Mouse (Mus musculus) lung, embryonic 14.5 days (tissue): ENCODE data around the gene Tnk1. TPM values are rescaled to one million over a fixed set of nuclear protein-coding genes. Genes with fewer than 3 reads are reported as not detected.

Source experiments
- ATAC-seq: fragments of 200-750 bp; cut with Nextera tagmentation; 2 replicates; pipeline ENCODE4 v1.8.0; 2017; ENCODE audit warnings: mild to moderate bottlenecking, moderate TSS enrichment, moderate library complexity; ENCODE audit not compliant: insufficient read depth
- DNase-seq: peaks from one replicate; pipeline ENCODE4 v3.0.0-alpha.2; 2015
- H3K27ac ChIP-seq: fragments of 300-500 bp; sonication (generic); 2 replicates; pipeline ENCODE4 v1.5.1; 2014; ENCODE audit warnings: low read depth, mild to moderate bottlenecking, moderate library complexity
- H3K27me3 ChIP-seq: fragments of 300-500 bp; sonication (generic); 2 replicates; pipeline ENCODE4 v1.6.1; 2014; ENCODE audit warnings: low read length, control low read depth; ENCODE audit not compliant: insufficient read depth
- H3K36me3 ChIP-seq: fragments of 300-500 bp; sonication (generic); 2 replicates; pipeline ENCODE4 v1.6.1; 2014; ENCODE audit warnings: control low read depth; ENCODE audit not compliant: insufficient read depth
- H3K4me1 ChIP-seq: fragments of 300-500 bp; sonication (generic); 2 replicates; pipeline ENCODE4 v1.6.1; 2014; ENCODE audit warnings: antibody characterized with exemption, control low read depth; ENCODE audit not compliant: insufficient read depth
- H3K4me2 ChIP-seq: fragments of 300-500 bp; sonication (generic); 2 replicates; pipeline ENCODE4 v1.6.1; 2014; ENCODE audit warnings: mild to moderate bottlenecking
- H3K4me3 ChIP-seq: fragments of 300-500 bp; sonication (generic); 2 replicates; pipeline ENCODE4 v1.5.1; 2014; ENCODE audit warnings: low read depth, low read length
- H3K9ac ChIP-seq: fragments of 300-500 bp; sonication (generic); 2 replicates; pipeline ENCODE4 v1.6.1; 2014
- H3K9me3 ChIP-seq: fragments of 300-500 bp; sonication (generic); 2 replicates; pipeline ENCODE4 v1.6.1; 2016; ENCODE audit warnings: low read depth, low read length, control low read depth
- CTCF ChIP-seq: IDR thresholded peaks from 2 replicates; pipeline ENCODE4 v1.5.1; 2016; ENCODE audit warnings: antibody characterized with exemption, low read depth
- WGBS: fragments of 180-500 bp; shearing (Covaris S2); extraction: QIAGEN DNeasy Blood & Tissue Kit; methylation state at CpG from one replicate; pipeline ENCODE4 v1.1.7; 2014; 5-methylcytosine and 5-hydroxymethylcytosine counted together
- microRNA-seq: library from miRNA; unstranded; fragments of <30 nt; microRNA quantifications from one replicate; pipeline ENCODE4, GENCODE M21; 2016; ENCODE audit warnings: borderline number of aligned reads
- polyA plus RNA-seq: library from polyadenylated mRNA; unstranded; fragments of >200 nt; fragmentation: Nextera tagmentation; extraction: Ambion mirVana; gene quantifications from 2 replicates; pipeline ENCODE4 v1.2.1, GENCODE M21; 2014

Tnk1 gene
- polyA plus RNA-seq, 1 experiment from 2014 or later: 6.1 TPM

DNA sequence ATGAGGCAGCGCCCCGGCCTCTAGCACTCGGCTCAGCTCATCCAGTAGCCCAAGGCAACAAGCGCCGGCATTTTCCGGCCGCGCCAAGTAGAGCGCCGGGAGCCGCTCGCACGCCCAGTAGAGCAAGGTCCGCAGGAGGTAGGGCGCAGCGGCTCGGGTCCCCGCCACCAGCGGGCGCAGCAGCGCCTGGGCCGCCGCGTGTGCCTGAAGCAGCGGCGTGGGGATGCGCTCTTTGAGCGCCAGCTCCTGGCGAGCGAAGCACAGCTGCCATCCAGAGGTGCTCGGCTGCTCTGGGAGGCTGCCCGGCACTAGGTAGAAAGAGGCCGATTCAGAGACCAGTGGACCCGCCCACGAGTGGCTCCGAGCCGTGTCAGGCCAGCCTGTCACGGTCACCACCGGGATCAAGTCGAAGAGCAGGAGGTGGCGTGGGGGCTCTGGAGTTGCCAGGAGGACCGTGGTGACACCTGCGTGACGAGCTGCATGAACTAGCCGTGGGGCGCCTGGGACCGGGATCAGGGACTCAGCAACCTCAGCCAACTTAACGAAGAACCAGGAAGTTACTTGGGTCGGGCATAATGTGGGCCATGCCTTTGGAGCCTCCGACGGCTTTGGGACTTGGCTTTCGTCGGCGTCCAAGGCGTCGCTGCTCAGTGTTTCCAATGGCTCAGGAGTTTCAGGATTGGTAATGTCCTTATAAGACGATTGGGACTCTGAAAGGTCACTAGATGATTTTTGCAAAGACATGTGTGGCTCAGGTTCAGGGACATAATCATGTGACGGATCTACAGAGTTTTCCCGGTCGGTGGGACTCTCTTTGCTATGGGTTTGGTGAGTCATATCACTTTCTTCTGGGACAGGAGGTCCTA, 54.5 kb downstream of the Tnk1 start:
- 2% methylated on average over 60 of the region's 60 CpGs for WGBS
- peak overlapping the region; percentile 54 for H3K9ac ChIP-seq
- DNase-seq (peak; percentile 88), ATAC-seq (peak; percentile 62)
- H3K27me3 ChIP-seq: peaks cover 45% of the 10 kb centered on the region
- TF ChIP-seq CTCF: peak; percentile 51
- peak overlapping the region; percentile 97 for H3K4me2 ChIP-seq
- H3K4me1 ChIP-seq: peaks cover 38% of the 10 kb centered on the region
- no peaks in the 10 kb centered on the region for H3K36me3 ChIP-seq
- H3K4me3 ChIP-seq: peak overlapping the region; percentile 52
- H3K27ac ChIP-seq: 0 out of 2 replicates have a peak overlapping the region, but pooled peaks have one; percentile 6
- no peaks in the 10 kb centered on the region for H3K9me3 ChIP-seq

DNA sequence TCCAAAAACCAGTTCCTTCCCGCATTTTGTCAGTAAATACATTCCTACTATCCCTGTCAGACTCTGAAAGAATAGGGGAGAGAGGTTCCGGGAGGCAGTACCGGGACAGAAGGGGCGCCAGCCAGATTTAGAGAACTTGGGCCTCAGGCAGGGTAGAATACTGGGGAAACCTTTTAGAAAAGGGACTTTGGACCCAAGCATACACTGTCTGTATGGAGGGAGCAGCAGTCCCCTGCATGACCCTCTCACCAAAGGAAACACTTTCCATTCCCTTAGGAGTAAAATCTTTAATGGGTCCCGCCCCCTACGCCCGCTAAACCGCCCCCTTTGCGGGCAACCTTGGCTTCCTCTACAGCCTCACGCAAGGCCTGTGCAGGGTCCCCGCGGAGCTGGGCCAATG, 55.2 kb downstream of the Tnk1 start:
- Histone ChIP-seq H3K27ac (0 out of 2 replicates have a peak overlapping the region, but pooled peaks have one; percentile 12), H3K4me3 (peak overlapping the region; percentile 52), H3K27me3 (peaks cover 45% of the 10 kb centered on the region), H3K9ac (peak overlapping the region; percentile 54), H3K4me1 (peaks cover 40% of the 10 kb centered on the region), H3K4me2 (peak overlapping the region; percentile 97), H3K36me3 (no peaks in the 10 kb centered on the region), H3K9me3 (no peaks in the 10 kb centered on the region)
- WGBS: 3% methylated on average over 12 of the region's 12 CpGs
- TF ChIP-seq CTCF: no peak
- ATAC-seq: peak; percentile 8; the same call in 1 of the 2 replicates
- no peak for DNase-seq

DNA sequence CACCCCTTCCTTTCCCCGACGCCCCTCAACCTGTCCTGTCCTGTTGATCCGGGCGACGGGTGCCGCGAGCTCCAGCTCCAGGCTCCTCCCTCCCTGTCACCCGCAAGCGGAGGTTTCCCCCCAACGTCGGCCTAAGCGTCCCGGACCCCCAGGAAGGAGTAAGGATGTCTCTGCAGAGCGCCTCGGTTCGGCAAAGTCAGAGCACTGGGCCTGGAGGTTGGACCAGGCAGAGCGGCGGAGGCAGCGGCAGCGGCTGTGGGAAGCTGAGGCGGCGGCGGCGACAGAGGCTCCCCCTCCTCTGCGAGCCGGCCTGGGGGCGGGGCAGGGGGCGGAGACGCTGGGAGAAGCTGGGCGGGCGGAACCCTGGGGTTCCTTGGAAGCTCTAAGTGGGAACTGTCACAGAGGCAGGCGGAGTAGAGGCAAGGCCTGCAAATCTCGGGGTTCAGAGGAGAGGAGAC, 55.9 kb downstream of the Tnk1 start:
- Histone ChIP-seq H3K4me2 (peak overlapping the region; percentile 97), H3K36me3 (no peaks in the 10 kb centered on the region), H3K9ac (peak overlapping the region; percentile 55), H3K4me3 (peak overlapping the region; percentile 52), H3K27me3 (peaks cover 45% of the 10 kb centered on the region), H3K9me3 (no peaks in the 10 kb centered on the region), H3K27ac (no peak overlapping the region), H3K4me1 (peaks cover 40% of the 10 kb centered on the region)
- DNase-seq (peak; percentile 88), ATAC-seq (peak; percentile 13; the same call in 1 of the 2 replicates)
- no peak for TF ChIP-seq CTCF
- WGBS: 0% methylated on average over 32 of the region's 33 CpGs

DNA sequence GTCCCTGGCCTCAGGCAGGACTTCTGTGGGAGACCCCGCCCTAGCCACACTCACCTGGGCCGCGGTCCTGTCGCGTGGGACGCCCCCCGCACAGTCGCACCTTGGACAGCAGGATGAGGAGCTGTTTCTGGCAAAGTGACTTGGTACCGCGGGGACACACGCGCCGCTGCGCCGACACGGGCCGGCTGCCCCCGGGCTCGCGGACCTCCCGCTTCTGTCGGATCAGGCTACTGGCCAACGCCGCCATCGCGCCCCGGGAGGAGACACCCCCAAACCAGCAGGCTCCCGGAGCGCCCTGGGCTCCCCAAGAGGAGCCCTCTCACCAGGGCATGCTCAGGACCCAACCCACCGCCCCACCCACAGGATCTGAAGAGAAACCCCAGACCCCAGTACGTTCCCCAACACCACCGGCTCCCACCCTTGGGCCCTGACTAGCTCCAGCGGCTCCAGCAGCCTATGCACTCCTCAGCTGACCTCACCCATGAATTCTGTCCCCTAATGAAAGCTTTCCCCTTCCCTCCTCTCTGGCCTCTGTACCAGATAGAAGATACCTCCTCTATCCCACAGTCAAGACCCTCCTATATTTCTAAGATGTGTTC, 57.1 kb downstream of the Tnk1 start, which contains the start of gene Fgf11:
TSS of gene Fgf11 (minus strand) at position 479 of the 599 bp plus-strand sequence.
- peaks cover 45% of the 10 kb centered on the region for H3K27me3 ChIP-seq

More for the DNA sequence above, 57.1 kb downstream of the Tnk1 start, which contains the start of gene Fgf11:
- DNase-seq (no peak), ATAC-seq (no peak)
- H3K9ac ChIP-seq: peak within 1 kb of the TSS; percentile 55
- no peaks in the 10 kb centered on the region for H3K36me3 ChIP-seq
- under 1% methylated on average over 33 of the region's 33 CpGs for WGBS
- H3K9me3 ChIP-seq: no peaks in the 10 kb centered on the region
- peak within 1 kb of the TSS; percentile 52 for H3K4me3 ChIP-seq
- H3K27ac ChIP-seq: peak within 1 kb of the TSS; percentile 71
- H3K4me1 ChIP-seq: peaks cover 40% of the 10 kb centered on the region
- peak within 1 kb of the TSS; percentile 97 for H3K4me2 ChIP-seq
- no peak for TF ChIP-seq CTCF

Small RNAs within 50 kb of the gene (microRNA-seq; reads per million reads assigned to microRNA genes)
- gene Mir6924: not detected

Other genes with a start within 250 kb of the Tnk1 start
- not detected in 2 replicates for gene Shbg, start 240.8 kb downstream of the Tnk1 start, polyA plus RNA-seq
- 18.0 and 18.3 TPM in 2 replicates for gene Sat2, start 236.7 kb downstream of the Tnk1 start, polyA plus RNA-seq
- 26.8 and 31.2 TPM in 2 replicates for gene Fxr2, start 225.7 kb downstream of the Tnk1 start, polyA plus RNA-seq
- not detected in 2 replicates for gene Sox15, start 203.4 kb downstream of the Tnk1 start, polyA plus RNA-seq
- 29.4 and 32.2 TPM in 2 replicates for gene Mpdu1, start 196.1 kb downstream of the Tnk1 start, polyA plus RNA-seq
- gene Cd68, start 192.6 kb downstream of the Tnk1 start, polyA plus RNA-seq: 12.1 and 13.5 TPM in 2 replicates
- 695 and 712 TPM in 2 replicates for gene Eif4a1, start 186.3 kb downstream of the Tnk1 start, polyA plus RNA-seq
- gene Senp3, start 176.6 kb downstream of the Tnk1 start, polyA plus RNA-seq: 78.7 and 95.0 TPM in 2 replicates
- gene Tnfsf13, start 172.9 kb downstream of the Tnk1 start, polyA plus RNA-seq: 0.64 and 0.93 TPM in 2 replicates
- 10.0 and 11.6 TPM in 2 replicates for gene Tnfsf12, start 162.9 kb downstream of the Tnk1 start, polyA plus RNA-seq
- gene Tnfsfm13, start 162.6 kb downstream of the Tnk1 start, polyA plus RNA-seq: 4.4 and 5.3 TPM in 2 replicates
- 50.4 and 50.5 TPM in 2 replicates for gene Polr2a, start 100.1 kb downstream of the Tnk1 start, polyA plus RNA-seq
- 0.12 and 0.20 TPM in 2 replicates for gene Slc35g3, start 96.8 kb downstream of the Tnk1 start, polyA plus RNA-seq
- gene Zbtb4, start 92.8 kb downstream of the Tnk1 start, polyA plus RNA-seq: 2.5 TPM in 2 replicates
- gene Chrnb1, start 62.8 kb downstream of the Tnk1 start, polyA plus RNA-seq: 12.1 and 14.6 TPM in 2 replicates
- gene Fgf11, start 56.9 kb downstream of the Tnk1 start, polyA plus RNA-seq: 1.6 TPM in 2 replicates
- 4.3 and 5.0 TPM in 2 replicates for gene Tmem102, start 53.1 kb downstream of the Tnk1 start, polyA plus RNA-seq
- not detected in 2 replicates for gene Gm39566, start 43.4 kb downstream of the Tnk1 start, polyA plus RNA-seq
- gene Spem2, start 40.3 kb downstream of the Tnk1 start, polyA plus RNA-seq: not detected in 2 replicates
- not detected in 2 replicates for gene Spem1, start 36.5 kb downstream of the Tnk1 start, polyA plus RNA-seq
- gene Nlgn2, start 20.9 kb downstream of the Tnk1 start, polyA plus RNA-seq: 6.6 and 7.8 TPM in 2 replicates
- gene Tmem256, start 20.2 kb downstream of the Tnk1 start, polyA plus RNA-seq: 443 and 457 TPM in 2 replicates
- 115 and 118 TPM in 2 replicates for gene Plscr3, start 12.4 kb downstream of the Tnk1 start, polyA plus RNA-seq
- gene Tmem95, start 19.3 kb upstream of the Tnk1 start, polyA plus RNA-seq: not detected in 2 replicates
- gene Kctd11, start 22.7 kb upstream of the Tnk1 start, polyA plus RNA-seq: 6.2 and 7.5 TPM in 2 replicates
- gene Acap1, start 36.8 kb upstream of the Tnk1 start, polyA plus RNA-seq: 0.38 and 0.83 TPM in 2 replicates
- 11.3 and 14.1 TPM in 2 replicates for gene 2810408A11Rik, start 42.3 kb upstream of the Tnk1 start, polyA plus RNA-seq
- gene Neurl4, start 42.3 kb upstream of the Tnk1 start, polyA plus RNA-seq: 12.5 and 13.1 TPM in 2 replicates
- gene Gps2, start 55.2 kb upstream of the Tnk1 start, polyA plus RNA-seq: 67.5 and 78.6 TPM in 2 replicates
- gene Eif5a, start 63.2 kb upstream of the Tnk1 start, polyA plus RNA-seq: 1,945 and 2,006 TPM in 2 replicates
- gene Ybx2, start 77.1 kb upstream of the Tnk1 start, polyA plus RNA-seq: 4.7 and 6.1 TPM in 2 replicates
- gene Slc2a4, start 89.5 kb upstream of the Tnk1 start, polyA plus RNA-seq: 14.9 and 19.0 TPM in 2 replicates
- gene Cldn7, start 106.0 kb upstream of the Tnk1 start, polyA plus RNA-seq: 76.7 and 86.4 TPM in 2 replicates
- gene Ctdnep1, start 122.4 kb upstream of the Tnk1 start, polyA plus RNA-seq: 25.4 and 28.3 TPM in 2 replicates
- gene Elp5, start 123.8 kb upstream of the Tnk1 start, polyA plus RNA-seq: 108 and 113 TPM in 2 replicates
- 444 and 455 TPM in 2 replicates for gene Gabarap, start 132.4 kb upstream of the Tnk1 start, polyA plus RNA-seq
- gene Phf23, start 137.0 kb upstream of the Tnk1 start, polyA plus RNA-seq: 41.1 and 42.8 TPM in 2 replicates
- gene Dvl2, start 141.9 kb upstream of the Tnk1 start, polyA plus RNA-seq: 36.2 and 40.8 TPM in 2 replicates
- gene Acadvl, start 156.7 kb upstream of the Tnk1 start, polyA plus RNA-seq: 57.6 and 58.9 TPM in 2 replicates
- gene Dlg4, start 158.2 kb upstream of the Tnk1 start, polyA plus RNA-seq: 5.9 and 7.4 TPM in 2 replicates
- not detected in 2 replicates for gene Asgr1, start 195.4 kb upstream of the Tnk1 start, polyA plus RNA-seq
- 0.47 and 0.78 TPM in 2 replicates for gene Asgr2, start 233.9 kb upstream of the Tnk1 start, polyA plus RNA-seq